Mouse (Mus musculus) heart, adult 9 months (tissue): ENCODE results near the gene Pspc1.

Experiments used
- DNase-seq, 2 experiments: peaks; one replicate each; pipeline ENCODE4 v3.0.0; 2022; ENCODE audit warnings: low spot score in 2 of 2

The Pspc1 gene

GRCm38 (mm10) chr14:56697836-56698235 is 80.3 kb downstream of the Pspc1 start:
- DNase-seq, result no peak

DNA sequence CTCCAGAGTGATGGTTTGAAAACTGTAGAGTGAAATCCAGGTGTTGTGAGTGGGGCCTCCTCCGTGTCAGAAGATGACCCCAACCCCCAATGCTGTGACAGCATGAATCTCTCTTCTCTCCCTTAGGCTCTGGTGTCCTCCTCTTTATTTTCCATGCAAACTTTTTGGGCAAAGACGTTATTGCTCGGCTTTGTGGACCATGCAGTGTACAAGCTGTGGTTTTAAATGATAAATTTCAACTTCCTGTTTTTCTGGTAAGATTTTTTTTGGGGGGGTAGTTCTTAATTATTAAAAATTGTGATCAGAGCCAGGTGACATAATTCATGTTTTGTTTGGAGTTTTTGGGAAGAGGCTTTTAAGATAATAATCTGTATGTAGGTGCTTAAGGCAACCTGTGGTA is 82.6 kb downstream of the Pspc1 start:
- DNase-seq, result no peak

GRCm38 (mm10) chr14:56689766-56690165 is 88.3 kb downstream of the Pspc1 start:
- no peak for DNase-seq

DNA sequence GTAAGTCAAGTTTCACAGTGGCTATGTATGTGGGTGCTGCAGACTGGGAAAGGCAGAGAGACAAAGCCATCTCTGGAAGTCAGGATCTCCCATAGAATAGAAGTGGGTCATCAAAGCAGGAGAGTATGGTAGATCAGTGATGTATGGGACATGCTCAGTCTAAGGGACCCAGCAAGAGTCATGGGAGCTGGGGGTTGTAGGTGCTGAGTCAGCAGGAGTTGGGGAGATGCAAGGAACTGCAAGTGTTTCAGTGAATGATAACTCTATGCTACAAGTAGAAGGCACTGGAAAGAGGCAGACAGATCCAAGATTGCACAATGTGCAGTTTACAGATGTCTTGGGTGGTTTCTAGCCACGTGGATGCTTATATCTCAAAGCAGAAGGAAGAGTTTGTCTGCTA is 89.0 kb downstream of the Pspc1 start:
- no peak for DNase-seq

GRCm38 (mm10) chr14:56685426-56685825 is 92.7 kb downstream of the Pspc1 start:
- no peak for DNase-seq
